In the genomic region with DNA sequence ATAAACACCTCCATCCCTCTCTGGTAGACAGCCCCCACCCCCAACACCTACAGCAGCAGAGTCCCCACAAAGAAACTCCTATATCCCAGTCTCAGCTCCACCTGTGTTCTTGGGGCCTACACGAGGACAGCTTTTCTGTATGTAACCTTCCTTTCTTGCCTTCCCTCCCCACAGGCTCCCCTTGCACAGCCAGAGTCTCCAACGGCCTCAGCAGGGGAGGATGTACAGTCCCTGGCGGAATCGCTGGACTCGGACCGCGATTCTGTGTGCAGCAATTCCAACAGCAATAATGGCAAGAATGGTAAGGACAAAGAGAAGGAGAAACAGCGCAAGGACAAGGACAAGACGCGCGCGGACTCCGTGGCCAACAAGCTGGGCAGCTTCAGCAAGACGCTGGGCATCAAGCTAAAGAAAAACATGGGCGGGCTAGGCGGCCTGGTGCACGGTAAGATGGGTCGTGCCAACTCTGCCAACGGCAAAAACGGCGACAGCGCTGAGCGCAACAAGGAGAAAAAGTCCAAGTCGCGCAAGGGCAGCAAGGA, we compare ENCODE assay signal across 9 mouse cellular contexts.
DNase-seq lines count a peak whose midpoint lies in the region; ATAC-seq lines count a peak whose summit lies in the region.
"Had no signal": no experiment of that assay in that cellular context is flagged by ENCODE, and none has a peak within 500 bp of the region (broad histone marks: within the 10 kb centered on the region; RNA-seq: fewer than 3 reads in every experiment).

No protein-coding gene starts in this region.

- no peaks in the 10 kb centered on the region for H3K9me3 ChIP-seq in forebrain, embryonic 14.5 days (replicated peaks; ENCODE audit: control insufficient read depth, low read length)
- H3K9me3 ChIP-seq in midbrain, embryonic 12.5 days: no peaks in the 10 kb centered on the region

- H3K27me3 ChIP-seq in forebrain, embryonic 14.5 days (replicated peaks; ENCODE audit: control insufficient read depth, insufficient read depth, low read length): peaks cover 71% of the 10 kb centered on the region
- H3K27me3 ChIP-seq in midbrain, embryonic 12.5 days: peaks cover 79% of the 10 kb centered on the region

- no peak overlapping the region for H3K27ac ChIP-seq in forebrain, embryonic 14.5 days (ENCODE audit: low read depth, low read length)
- H3K27ac ChIP-seq in midbrain, embryonic 12.5 days (replicated peaks): no peak overlapping the region

- no peak for ATAC-seq in forebrain, embryonic 14.5 days
- no peak for ATAC-seq in midbrain, embryonic 12.5 days (ENCODE audit: low FRiP score, low read depth)
- ATAC-seq: Patski had no signal

- 2% methylated on average over 25 of the region's 25 CpGs for WGBS in forebrain, embryonic 14.5 days
- 6% methylated on average over 25 of the region's 25 CpGs for WGBS in midbrain, embryonic 12.5 days

- H3K4me3 ChIP-seq in forebrain, embryonic 14.5 days (ENCODE audit: low read depth, low read length): peak overlapping the region; percentile 41
- H3K4me3 ChIP-seq in midbrain, embryonic 12.5 days: peak overlapping the region; percentile 48

- H3K36me3 ChIP-seq in forebrain, embryonic 14.5 days (ENCODE audit: control insufficient read depth, insufficient read depth, low read length): no peaks in the 10 kb centered on the region
- no peaks in the 10 kb centered on the region for H3K36me3 ChIP-seq in midbrain, embryonic 12.5 days

- peak; percentile 11 for DNase-seq in kidney, adult 18-20 months
- DNase-seq in kidney, postnatal 25 days: no peak
- peak; percentile 37 for DNase-seq in ZHBTc4 (ENCODE audit: low read depth, low spot score)
- no peak for DNase-seq in forebrain, embryonic 14.5 days (ENCODE audit: low spot score)
- no peak for DNase-seq in urinary bladder, adult 18-20 months (ENCODE audit: low spot score in 2 of 2)
- no peak for DNase-seq in layer of hippocampus, postnatal 36 days
- no peak for DNase-seq in layer of hippocampus, adult 8-10 months (ENCODE audit: low spot score in 2 of 2)

- H3K4me2 ChIP-seq in forebrain, embryonic 14.5 days (ENCODE audit: low read length): peak overlapping the region; percentile 70
- peak overlapping the region; percentile 68 for H3K4me2 ChIP-seq in midbrain, embryonic 12.5 days (replicated peaks)

- peak overlapping the region; percentile 56; the same call in 1 of the 2 replicates for H3K9ac ChIP-seq in forebrain, embryonic 14.5 days (ENCODE audit: low read length)
- H3K9ac ChIP-seq in midbrain, embryonic 12.5 days (replicated peaks): no peak overlapping the region

- peaks cover 12% of the 10 kb centered on the region for H3K4me1 ChIP-seq in forebrain, embryonic 14.5 days (ENCODE audit: control insufficient read depth, insufficient read depth, low read length)
- H3K4me1 ChIP-seq in midbrain, embryonic 12.5 days: peaks cover 37% of the 10 kb centered on the region

Comparison
In these comparisons a context has a peak if more than half of its experiments do, and no peak if none do; other contexts are left out.
1. DNase-seq: peak in kidney, adult 18-20 months (single experiment) and ZHBTc4 (single experiment); none in kidney, postnatal 25 days (0 of 2), forebrain, embryonic 14.5 days (single experiment), urinary bladder, adult 18-20 months (0 of 2), layer of hippocampus, postnatal 36 days (0 of 2) and layer of hippocampus, adult 8-10 months (0 of 2).